Mouse (Mus musculus): ENCODE results near the gene Sin3a. TPM values are rescaled to one million over a fixed set of nuclear protein-coding genes. Genes with fewer than 3 reads are reported as not detected.

The Sin3a gene
- polyA plus RNA-seq, 1 experiment = 27.8 TPM

- Histone ChIP-seq H3K27ac (ENCODE audit: insufficient read depth, low read length) (peak within 1 kb of the TSS; percentile 13; the same call in 1 of the 2 replicates), H3K4me1 (ENCODE audit: control insufficient read depth, insufficient read depth, low read length) (peaks cover 6% of the 10 kb centered on the region), H3K4me3 (ENCODE audit: insufficient read depth, low read length) (peak within 1 kb of the TSS; percentile 78)
- TF ChIP-seq CTCF (IDR thresholded peaks at IDR 0.05; ENCODE audit: extremely low read depth, insufficient read depth, low read length) = no peak
- peak; percentile 92 for TF ChIP-seq POLR2A (IDR thresholded peaks at IDR 0.05; ENCODE audit: extremely low read depth, insufficient read depth, low read length)
Observed at GRCm38 (mm10) chr9:57158013-57158470, 86.2 kb downstream of the Sin3a start, which contains the start of gene Commd4. Gene Commd4, minus strand, starts transcription at chr9:57158331.

- H3K4me1 ChIP-seq (ENCODE audit: control insufficient read depth, insufficient read depth, low read length) = peaks cover 6% of the 10 kb centered on the region
- no peak for TF ChIP-seq POLR2A (IDR thresholded peaks at IDR 0.05; ENCODE audit: extremely low read depth, insufficient read depth, low read length)
- TF ChIP-seq CTCF (IDR thresholded peaks at IDR 0.05; ENCODE audit: extremely low read depth, insufficient read depth, low read length) = no peak
- no peak overlapping the region for H3K27ac ChIP-seq (ENCODE audit: insufficient read depth, low read length)
- peak overlapping the region; percentile 78 for H3K4me3 ChIP-seq (ENCODE audit: insufficient read depth, low read length)
Observed at GRCm38 (mm10) chr9:57158506-57158905, 86.7 kb downstream of the Sin3a start.

GRCm38 (mm10) chr9:57162496-57162895, 90.7 kb downstream of the Sin3a start:
- Histone ChIP-seq H3K27ac (ENCODE audit: insufficient read depth, low read length) (no peak overlapping the region), H3K4me3 (ENCODE audit: insufficient read depth, low read length) (no peak overlapping the region)
- no peak for TF ChIP-seq POLR2A (IDR thresholded peaks at IDR 0.05; ENCODE audit: extremely low read depth, insufficient read depth, low read length)
- peak; percentile 72 for TF ChIP-seq CTCF (IDR thresholded peaks at IDR 0.05; ENCODE audit: extremely low read depth, insufficient read depth, low read length)

GRCm38 (mm10) chr9:57163137-57163536, 91.3 kb downstream of the Sin3a start:
- H3K4me3 ChIP-seq (ENCODE audit: insufficient read depth, low read length) = no peak overlapping the region
- H3K27ac ChIP-seq (ENCODE audit: insufficient read depth, low read length) = no peak overlapping the region
- no peaks in the 10 kb centered on the region for H3K4me1 ChIP-seq (ENCODE audit: control insufficient read depth, insufficient read depth, low read length)
- TF ChIP-seq POLR2A (IDR thresholded peaks at IDR 0.05; ENCODE audit: extremely low read depth, insufficient read depth, low read length) (no peak), CTCF (IDR thresholded peaks at IDR 0.05; ENCODE audit: extremely low read depth, insufficient read depth, low read length) (no peak)

More at GRCm38 (mm10) chr9:57162496-57162895, 90.7 kb downstream of the Sin3a start:
- H3K4me1 ChIP-seq (ENCODE audit: control insufficient read depth, insufficient read depth, low read length) = no peaks in the 10 kb centered on the region

- TF ChIP-seq CTCF (IDR thresholded peaks at IDR 0.05; ENCODE audit: extremely low read depth, insufficient read depth, low read length) = no peak
- no peak for TF ChIP-seq POLR2A (IDR thresholded peaks at IDR 0.05; ENCODE audit: extremely low read depth, insufficient read depth, low read length)
- no peak overlapping the region for H3K27ac ChIP-seq (ENCODE audit: insufficient read depth, low read length)
- no peak overlapping the region for H3K4me3 ChIP-seq (ENCODE audit: insufficient read depth, low read length)
- H3K4me1 ChIP-seq (ENCODE audit: control insufficient read depth, insufficient read depth, low read length) = no peaks in the 10 kb centered on the region
Observed at GRCm38 (mm10) chr9:57166173-57166572, 94.3 kb downstream of the Sin3a start.

GRCm38 (mm10) chr9:57168411-57168810, 96.6 kb downstream of the Sin3a start:
- no peaks in the 10 kb centered on the region for H3K4me1 ChIP-seq (ENCODE audit: control insufficient read depth, insufficient read depth, low read length)
- TF ChIP-seq POLR2A (IDR thresholded peaks at IDR 0.05; ENCODE audit: extremely low read depth, insufficient read depth, low read length) (no peak), CTCF (IDR thresholded peaks at IDR 0.05; ENCODE audit: extremely low read depth, insufficient read depth, low read length) (no peak)
- H3K27ac ChIP-seq (ENCODE audit: insufficient read depth, low read length) = no peak overlapping the region
- H3K4me3 ChIP-seq (ENCODE audit: insufficient read depth, low read length) = no peak overlapping the region

Other genes with a start within 250 kb of the Sin3a start
- gene Odf3l1, start 207.4 kb upstream of the Sin3a start, polyA plus RNA-seq (2012; rRNA removed) = 0.11 and 0.38 TPM in 2 replicates
- 12.5 and 13.3 TPM in 2 replicates for gene Cspg4, start 207.0 kb upstream of the Sin3a start, polyA plus RNA-seq (2012; rRNA removed)
- 6.4 and 7.4 TPM in 2 replicates for gene Snx33, start 143.7 kb upstream of the Sin3a start, polyA plus RNA-seq (2012; rRNA removed)
- 84.9 and 86.0 TPM in 2 replicates for gene Imp3, start 134.6 kb upstream of the Sin3a start, polyA plus RNA-seq (2012; rRNA removed)
- 15.7 and 16.0 TPM in 2 replicates for gene Snupn, start 121.2 kb upstream of the Sin3a start, polyA plus RNA-seq (2012; rRNA removed)
- 23.9 TPM in 2 replicates for gene Ptpn9, start 77.1 kb upstream of the Sin3a start, polyA plus RNA-seq (2012; rRNA removed)
- 234 and 251 TPM in 2 replicates for gene Man2c1, start 58.6 kb downstream of the Sin3a start, polyA plus RNA-seq (2012; rRNA removed)
- 15.3 and 16.7 TPM in 2 replicates for gene Neil1, start 76.3 kb downstream of the Sin3a start, polyA plus RNA-seq (2012; rRNA removed)
- 184 and 186 TPM in 2 replicates for gene Commd4, start 86.3 kb downstream of the Sin3a start, polyA plus RNA-seq (2012; rRNA removed)
- gene Trcg1, start 164.5 kb downstream of the Sin3a start, polyA plus RNA-seq (2012; rRNA removed) = not detected in 2 replicates
- 4.1 and 4.7 TPM in 2 replicates for gene 1700017B05Rik, start 190.6 kb downstream of the Sin3a start, polyA plus RNA-seq (2012; rRNA removed)